Mouse (Mus musculus) myocyte (in vitro differentiated cells): ENCODE measurements at regions not wholly inside any gene's neighbourhood (a gene's known extent, or its start where the extent isn't known, plus 50 kb on each side); places are given as distances from the start of the nearest gene placed in this dataset.

Source experiments
- MAX ChIP-seq: IDR thresholded peaks from one replicate; pipeline ENCODE4 v1.6.1; 2011; ENCODE audit warnings: low read depth, mild to moderate bottlenecking, control low read depth
- POLR2A ChIP-seq: IDR thresholded peaks from one replicate; pipeline ENCODE4 v1.6.1; 2011; ENCODE audit warnings: low read depth, mild to moderate bottlenecking, control low read depth, moderate library complexity; ENCODE audit not compliant: insufficient read length
- TCF12 ChIP-seq: IDR thresholded peaks from one replicate; pipeline ENCODE4 v1.6.1; 2011; ENCODE audit warnings: mild to moderate bottlenecking, control low read depth; ENCODE audit not compliant: poor library complexity, insufficient read depth, severe bottlenecking

- no peak for TF ChIP-seq POLR2A
- TF ChIP-seq MAX: no peak
- no peak for TF ChIP-seq TCF12
Observed at GRCm38 (mm10) chr12:7718556-7718955, 258.9 kb upstream of the Apob start.
